Mouse (Mus musculus): Measurements from ENCODE around the gene Tubd1. TPM values are rescaled to one million over a fixed set of nuclear protein-coding genes. Genes with fewer than 3 reads are reported as not detected.

Gene Tubd1
- polyA plus RNA-seq, 1 experiment from 2014 or later, result 11.1 TPM

- 20% methylated on average over 3 of the region's 3 CpGs for WGBS
- no peaks in the 10 kb centered on the region for H3K36me3 ChIP-seq
- ATAC-seq (ENCODE audit: insufficient number of reproducible peaks, low FRiP score), result no peak
- H3K4me2 ChIP-seq, result peak overlapping the region; percentile 81
- H3K9me3 ChIP-seq (replicated peaks), result no peaks in the 10 kb centered on the region
- no peaks in the 10 kb centered on the region for H3K27me3 ChIP-seq (replicated peaks)
- peaks cover 36% of the 10 kb centered on the region for H3K4me1 ChIP-seq (replicated peaks)
- peak overlapping the region; percentile 95 for H3K27ac ChIP-seq (ENCODE audit: poor library complexity, severe bottlenecking)
- peak overlapping the region; percentile 95 for H3K9ac ChIP-seq
- peak overlapping the region; percentile 67 for H3K4me3 ChIP-seq
Observed at GRCm38 (mm10) chr11:86585598-86585984, 40.8 kb downstream of the Tubd1 start.

- H3K4me3 ChIP-seq, result peak overlapping the region; percentile 67
- ATAC-seq (ENCODE audit: insufficient number of reproducible peaks, low FRiP score), result no peak
- H3K27me3 ChIP-seq (replicated peaks), result no peaks in the 10 kb centered on the region
- 8% methylated on average over 12 of the region's 12 CpGs for WGBS
- peak overlapping the region; percentile 73 for H3K4me2 ChIP-seq
- peak overlapping the region; percentile 98 for H3K27ac ChIP-seq (ENCODE audit: poor library complexity, severe bottlenecking)
- peak overlapping the region; percentile 91 for H3K9ac ChIP-seq
- no peaks in the 10 kb centered on the region for H3K36me3 ChIP-seq
- H3K4me1 ChIP-seq (replicated peaks), result peaks cover 31% of the 10 kb centered on the region
- H3K9me3 ChIP-seq (replicated peaks), result no peaks in the 10 kb centered on the region
Observed at GRCm38 (mm10) chr11:86586177-86586867, 41.5 kb downstream of the Tubd1 start.

- peak; percentile 87 for ATAC-seq (ENCODE audit: insufficient number of reproducible peaks, low FRiP score)
- H3K27ac ChIP-seq (ENCODE audit: poor library complexity, severe bottlenecking), result peak overlapping the region; percentile 98
- no peaks in the 10 kb centered on the region for H3K36me3 ChIP-seq
- H3K9me3 ChIP-seq (replicated peaks), result no peaks in the 10 kb centered on the region
- peaks cover 27% of the 10 kb centered on the region for H3K4me1 ChIP-seq (replicated peaks)
- H3K4me3 ChIP-seq, result peak overlapping the region; percentile 67
- 2% methylated on average over 15 of the region's 15 CpGs for WGBS
- H3K4me2 ChIP-seq, result peak overlapping the region; percentile 73
- no peaks in the 10 kb centered on the region for H3K27me3 ChIP-seq (replicated peaks)
- H3K9ac ChIP-seq, result peak overlapping the region; percentile 91
Observed at GRCm38 (mm10) chr11:86586868-86587792, 42.3 kb downstream of the Tubd1 start.

GRCm38 (mm10) chr11:86587830-86588229 lies 43.0 kb downstream of the Tubd1 start:
- Histone ChIP-seq H3K36me3 (no peaks in the 10 kb centered on the region), H3K4me2 (peak overlapping the region; percentile 73), H3K9ac (peak overlapping the region; percentile 40; the same call in 1 of the 2 replicates), H3K4me1 (replicated peaks) (peaks cover 31% of the 10 kb centered on the region), H3K4me3 (no peak overlapping the region), H3K27ac (ENCODE audit: poor library complexity, severe bottlenecking) (peak overlapping the region; percentile 98), H3K27me3 (replicated peaks) (no peaks in the 10 kb centered on the region), H3K9me3 (replicated peaks) (no peaks in the 10 kb centered on the region)
- WGBS, result 29% methylated on average over 7 of the region's 7 CpGs
- no peak for ATAC-seq (ENCODE audit: insufficient number of reproducible peaks, low FRiP score)

DNA sequence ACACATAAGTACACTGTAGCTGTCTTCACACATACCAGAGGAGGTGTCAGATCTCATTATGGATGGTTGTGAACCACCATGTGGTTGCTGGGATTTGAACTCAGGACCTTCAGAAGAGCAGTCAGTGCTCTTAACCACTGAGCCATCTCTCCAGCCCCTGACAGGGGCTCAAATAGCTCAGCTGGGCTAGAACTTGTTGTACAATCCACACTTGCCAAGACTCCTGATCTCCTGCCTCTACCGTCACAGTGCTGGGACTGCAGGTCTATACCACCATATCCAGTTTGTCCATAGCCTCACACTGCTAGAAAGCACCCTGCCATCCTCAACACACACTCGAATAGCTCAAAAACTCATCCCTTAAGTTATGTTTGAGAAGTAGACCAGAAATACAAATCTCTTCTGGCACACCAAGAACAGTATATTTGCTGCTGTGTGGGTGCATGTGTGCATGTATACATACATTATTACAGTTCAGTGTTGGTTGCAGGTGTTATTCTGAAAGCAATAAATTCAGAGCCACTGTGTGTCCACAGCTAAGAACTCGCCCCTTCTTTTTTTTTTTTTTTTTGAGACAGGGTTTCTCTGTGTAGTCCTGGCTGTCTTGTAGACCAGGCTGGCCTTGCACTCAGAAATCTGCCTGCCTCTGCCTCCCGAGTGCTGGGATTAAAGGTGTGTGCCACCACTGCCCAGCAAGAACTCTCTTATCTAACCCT lies 44.0 kb downstream of the Tubd1 start:
- no peaks in the 10 kb centered on the region for H3K36me3 ChIP-seq

DNA sequence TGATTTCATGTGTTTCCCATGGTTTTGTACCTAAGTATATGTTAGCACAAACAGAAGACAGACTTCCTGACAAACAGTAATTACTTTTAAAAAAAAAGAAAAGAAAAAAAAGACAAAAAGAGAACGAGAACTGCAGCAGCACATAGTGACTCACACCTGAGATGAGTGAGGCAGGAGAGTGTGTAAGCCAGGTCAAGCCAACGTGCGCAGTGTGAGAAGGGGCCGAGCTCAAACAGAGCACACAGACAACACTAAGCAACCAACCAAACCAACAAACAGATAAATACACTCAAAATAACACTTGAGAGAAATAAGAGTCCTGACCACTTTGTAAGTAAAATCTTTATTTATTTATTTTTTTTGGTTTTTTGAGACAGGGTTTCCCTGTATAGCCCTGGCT lies 45.3 kb downstream of the Tubd1 start:
- H3K9me3 ChIP-seq (replicated peaks), result no peaks in the 10 kb centered on the region
- no peak overlapping the region for H3K27ac ChIP-seq (ENCODE audit: poor library complexity, severe bottlenecking)
- 87% methylated on average over 4 of the region's 4 CpGs for WGBS
- ATAC-seq (ENCODE audit: insufficient number of reproducible peaks, low FRiP score), result no peak
- no peak overlapping the region for H3K9ac ChIP-seq
- no peak overlapping the region for H3K4me2 ChIP-seq
- no peaks in the 10 kb centered on the region for H3K36me3 ChIP-seq
- peaks cover 37% of the 10 kb centered on the region for H3K4me1 ChIP-seq (replicated peaks)
- no peaks in the 10 kb centered on the region for H3K27me3 ChIP-seq (replicated peaks)
- H3K4me3 ChIP-seq, result no peak overlapping the region

More for the DNA sequence above, 44.0 kb downstream of the Tubd1 start:
- no peak overlapping the region for H3K9ac ChIP-seq
- H3K4me2 ChIP-seq, result no peak overlapping the region
- ATAC-seq (ENCODE audit: insufficient number of reproducible peaks, low FRiP score), result no peak
- no peak overlapping the region for H3K4me3 ChIP-seq
- no peaks in the 10 kb centered on the region for H3K27me3 ChIP-seq (replicated peaks)
- H3K4me1 ChIP-seq (replicated peaks), result peaks cover 36% of the 10 kb centered on the region
- no peaks in the 10 kb centered on the region for H3K9me3 ChIP-seq (replicated peaks)
- WGBS, result 86% methylated on average over 4 of the region's 4 CpGs
- H3K27ac ChIP-seq (ENCODE audit: poor library complexity, severe bottlenecking), result no peak overlapping the region

- Histone ChIP-seq H3K36me3 (no peaks in the 10 kb centered on the region), H3K4me3 (no peak overlapping the region), H3K4me2 (no peak overlapping the region), H3K9ac (no peak overlapping the region), H3K27ac (ENCODE audit: poor library complexity, severe bottlenecking) (no peak overlapping the region), H3K27me3 (replicated peaks) (no peaks in the 10 kb centered on the region), H3K9me3 (replicated peaks) (no peaks in the 10 kb centered on the region), H3K4me1 (replicated peaks) (peaks cover 32% of the 10 kb centered on the region)
- ATAC-seq (ENCODE audit: insufficient number of reproducible peaks, low FRiP score), result no peak
- WGBS, result 88% methylated on average over 10 of the region's 10 CpGs
Observed at GRCm38 (mm10) chr11:86590579-86590978, 45.8 kb downstream of the Tubd1 start.

DNA sequence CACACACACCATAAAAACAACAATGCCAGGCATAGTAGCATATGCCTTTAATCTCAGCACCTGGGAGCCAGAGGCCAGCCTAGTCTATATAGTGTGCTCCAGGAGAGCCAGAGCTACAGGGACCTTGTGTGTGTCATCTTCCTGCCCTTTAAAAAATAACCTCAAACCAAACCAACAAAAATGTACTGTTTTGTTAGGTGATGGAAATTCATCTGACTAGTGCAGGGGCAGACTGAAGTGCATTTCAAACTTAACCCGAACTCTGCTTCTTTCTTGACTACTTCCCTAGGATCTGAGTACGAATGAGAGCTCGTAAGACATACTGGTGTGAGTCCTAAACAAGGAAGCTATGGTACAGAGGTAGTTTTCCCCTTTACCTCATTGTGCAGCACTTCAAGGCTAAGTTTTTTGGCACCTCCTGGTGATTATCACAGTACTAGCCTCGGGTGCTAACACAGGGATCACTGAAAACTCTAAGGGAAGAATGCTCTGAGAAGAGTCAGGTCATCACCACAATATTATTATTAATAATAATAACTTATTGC lies 46.6 kb downstream of the Tubd1 start:
- H3K4me1 ChIP-seq (replicated peaks), result peaks cover 32% of the 10 kb centered on the region
- no peak overlapping the region for H3K9ac ChIP-seq
- ATAC-seq (ENCODE audit: insufficient number of reproducible peaks, low FRiP score), result no peak
- H3K4me2 ChIP-seq, result no peak overlapping the region
- H3K4me3 ChIP-seq, result no peak overlapping the region
- H3K36me3 ChIP-seq, result no peaks in the 10 kb centered on the region
- H3K27ac ChIP-seq (ENCODE audit: poor library complexity, severe bottlenecking), result no peak overlapping the region
- H3K27me3 ChIP-seq (replicated peaks), result no peaks in the 10 kb centered on the region
- H3K9me3 ChIP-seq (replicated peaks), result no peaks in the 10 kb centered on the region
- WGBS, result 72% methylated on average over 4 of the region's 4 CpGs

DNA sequence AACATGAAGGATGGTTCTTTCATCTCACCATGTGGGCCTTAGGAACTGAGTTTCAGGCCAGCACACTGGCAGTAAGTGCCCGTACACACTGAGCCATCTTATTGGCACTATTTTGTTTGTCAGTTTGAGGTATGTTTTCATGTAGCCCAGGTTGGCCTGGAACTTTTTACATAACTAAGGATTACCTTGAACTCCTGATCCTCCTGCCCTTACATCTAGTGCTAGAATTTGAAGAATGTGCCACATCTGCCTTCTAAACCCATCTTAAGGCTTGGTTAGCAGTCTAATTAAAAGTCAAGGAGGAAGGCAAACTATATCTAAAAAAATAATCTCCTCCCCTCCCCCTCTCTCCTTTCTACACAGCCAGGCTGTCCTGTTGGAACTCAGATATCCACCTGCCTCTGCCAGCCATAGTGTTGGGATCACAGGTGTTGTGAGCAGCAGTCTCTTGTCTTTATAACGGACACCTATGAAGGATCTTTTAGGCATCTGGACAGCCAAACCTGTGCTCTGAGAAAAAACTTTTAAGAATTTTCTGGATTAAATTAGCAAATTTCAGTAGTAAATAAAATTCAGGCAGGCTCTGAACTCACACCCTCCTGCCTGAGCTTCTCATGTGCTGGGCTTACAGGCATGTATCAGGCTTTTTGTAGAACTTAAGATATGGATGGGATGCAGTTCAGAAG lies 47.3 kb downstream of the Tubd1 start:
- WGBS, result 82% methylated on average over 2 of the region's 2 CpGs
- Histone ChIP-seq H3K4me3 (no peak overlapping the region), H3K9me3 (replicated peaks) (no peaks in the 10 kb centered on the region), H3K9ac (no peak overlapping the region), H3K27ac (ENCODE audit: poor library complexity, severe bottlenecking) (peak overlapping the region; percentile 64), H3K4me1 (replicated peaks) (peaks cover 32% of the 10 kb centered on the region), H3K27me3 (replicated peaks) (no peaks in the 10 kb centered on the region), H3K36me3 (no peaks in the 10 kb centered on the region), H3K4me2 (no peak overlapping the region)
- no peak for ATAC-seq (ENCODE audit: insufficient number of reproducible peaks, low FRiP score)

DNA sequence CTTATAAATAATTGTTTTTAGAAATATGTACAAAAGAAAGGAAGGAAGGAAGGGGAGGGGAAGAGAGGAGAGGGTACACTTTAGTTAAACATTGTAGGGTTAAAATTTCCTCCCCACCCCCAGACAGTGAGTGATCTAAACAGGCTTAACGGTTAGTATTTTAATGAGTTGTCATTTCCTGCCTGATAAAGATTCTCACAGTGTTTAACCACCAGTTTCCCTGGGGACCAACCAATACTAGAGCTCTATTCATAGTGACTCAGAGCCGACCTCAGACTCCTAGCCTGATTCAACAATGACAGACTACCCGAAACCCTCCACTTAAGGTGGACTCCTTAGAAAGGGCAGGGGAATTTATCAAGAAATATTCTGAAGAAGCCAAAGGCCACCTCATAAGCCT lies 48.2 kb downstream of the Tubd1 start:
- Histone ChIP-seq H3K36me3 (no peaks in the 10 kb centered on the region), H3K4me1 (replicated peaks) (peaks cover 25% of the 10 kb centered on the region), H3K9me3 (replicated peaks) (no peaks in the 10 kb centered on the region), H3K4me3 (no peak overlapping the region), H3K27ac (ENCODE audit: poor library complexity, severe bottlenecking) (peak overlapping the region; percentile 47; the same call in 1 of the 2 replicates), H3K27me3 (replicated peaks) (no peaks in the 10 kb centered on the region), H3K9ac (no peak overlapping the region), H3K4me2 (no peak overlapping the region)
- 0 out of 2 replicates have a peak, but pooled peaks have one; percentile 48 for ATAC-seq (ENCODE audit: insufficient number of reproducible peaks, low FRiP score)
- WGBS, result 19% methylated on average over 3 of the region's 3 CpGs

Data from heart, embryonic 12.5 days (tissue).